Mouse (Mus musculus): ENCODE measurements around the gene Gap43. TPM values are rescaled to one million over a fixed set of nuclear protein-coding genes. Genes with fewer than 3 reads are reported as not detected.

Gene Gap43
- total RNA-seq, 2 experiments from 2014 or later: 0.60 to 0.83 TPM

Small RNAs within 50 kb of the gene (microRNA-seq; reads per million reads assigned to microRNA genes)
- 0 to 1.8 reads per million in 2 experiments for gene Mir6540 (ENCODE audit: borderline number of aligned reads in 2 of 2)
